Mouse (Mus musculus) forebrain, embryonic 11.5 days (tissue): ENCODE data around the gene Cdk6. TPM values are rescaled to one million over a fixed set of nuclear protein-coding genes. Genes with fewer than 3 reads are reported as not detected.
"Not testable (repeated sequence)": the region's sequence is repeated elsewhere in the genome, so short reads cannot be mapped to it uniquely, and the experiment has no call there.

Experiments used
- ATAC-seq: fragments of 200-750 bp; cut with Nextera tagmentation; replicated peaks from 2 replicates; pipeline ENCODE4 v1.8.0; 2017; ENCODE audit warnings: moderate TSS enrichment; ENCODE audit not compliant: low FRiP score
- DNase-seq: peaks from one replicate; pipeline ENCODE4 v3.0.0-alpha.2; 2017; ENCODE audit warnings: low spot score
- H3K27ac ChIP-seq: fragments of 300-500 bp; sonication (generic); 2 replicates; pipeline ENCODE4 v1.5.1; 2014; ENCODE audit warnings: low read depth, low read length
- H3K27me3 ChIP-seq: fragments of 300-500 bp; sonication (generic); 2 replicates; pipeline ENCODE4 v1.6.1; 2014; ENCODE audit warnings: mild to moderate bottlenecking, low read length, mixed read lengths; ENCODE audit not compliant: control insufficient read depth, insufficient read depth
- H3K36me3 ChIP-seq: fragments of 300-500 bp; sonication (generic); 2 replicates; pipeline ENCODE4 v1.6.1; 2014; ENCODE audit warnings: mild to moderate bottlenecking, low read length, moderate library complexity, mixed read lengths; ENCODE audit not compliant: control insufficient read depth, insufficient read depth
- H3K4me1 ChIP-seq: fragments of 300-500 bp; sonication (generic); replicated peaks from 2 replicates; pipeline ENCODE4 v1.6.1; 2014; ENCODE audit warnings: low read length, mixed read lengths; ENCODE audit not compliant: control insufficient read depth, insufficient read depth
- H3K4me2 ChIP-seq: fragments of 300-500 bp; sonication (generic); 2 replicates; pipeline ENCODE4 v1.6.1; 2014; ENCODE audit warnings: low read depth, mild to moderate bottlenecking, low read length, moderate library complexity, mixed read lengths; ENCODE audit not compliant: severe bottlenecking
- H3K4me3 ChIP-seq: fragments of 300-500 bp; sonication (generic); 2 replicates; pipeline ENCODE4 v1.5.1; 2014; ENCODE audit warnings: low read depth, low read length
- H3K9ac ChIP-seq: fragments of 300-500 bp; sonication (generic); 2 replicates; pipeline ENCODE4 v1.6.1; 2014; ENCODE audit warnings: low read length
- H3K9me3 ChIP-seq: fragments of 300-500 bp; sonication (generic); 2 replicates; pipeline ENCODE4 v1.6.1; 2016; ENCODE audit warnings: low read length, mixed read lengths; ENCODE audit not compliant: control insufficient read depth
- WGBS: fragments of 180-500 bp; shearing (Covaris S2); extraction: QIAGEN DNeasy Blood & Tissue Kit; methylation state at CpG from one replicate; pipeline ENCODE4 v1.1.7; 2014; 5-methylcytosine and 5-hydroxymethylcytosine counted together
- polyA plus RNA-seq: library from polyadenylated mRNA; unstranded; fragments of >200 nt; fragmentation: Nextera tagmentation; extraction: Ambion mirVana; gene quantifications from 2 replicates; pipeline ENCODE4 v1.2.1, GENCODE M21; 2014

The Cdk6 gene
- polyA plus RNA-seq, 1 experiment from 2014 or later: 21.3 TPM

- H3K4me2 ChIP-seq, H3K9ac ChIP-seq, H3K27me3 ChIP-seq, H3K9me3 ChIP-seq, H3K27ac ChIP-seq, H3K36me3 ChIP-seq, DNase-seq, H3K4me1 ChIP-seq, H3K4me3 ChIP-seq, ATAC-seq: not testable (repeated sequence)
- 44% methylated on average over 9 of the region's 9 CpGs for WGBS
Measured at GRCm38 (mm10) chr5:3451233-3451632, 109.9 kb downstream of the Cdk6 start.

- H3K4me3 ChIP-seq, H3K36me3 ChIP-seq, H3K9me3 ChIP-seq, H3K27ac ChIP-seq, H3K4me1 ChIP-seq, H3K27me3 ChIP-seq, H3K9ac ChIP-seq, H3K4me2 ChIP-seq, DNase-seq, ATAC-seq: not testable (repeated sequence)
- WGBS: 3% methylated on average over 6 of the region's 6 CpGs
Measured at GRCm38 (mm10) chr5:3453946-3454345, 112.7 kb downstream of the Cdk6 start.

- H3K36me3 ChIP-seq: no peaks in the 10 kb centered on the region
- no peak overlapping the region for H3K27ac ChIP-seq
- no peaks in the 10 kb centered on the region for H3K4me1 ChIP-seq
- DNase-seq (no peak), ATAC-seq (no peak)
- H3K27me3 ChIP-seq: no peaks in the 10 kb centered on the region
- H3K4me2 ChIP-seq: no peak overlapping the region
- 88% methylated on average over 9 of the region's 9 CpGs for WGBS
- H3K4me3 ChIP-seq: no peak overlapping the region
- no peak overlapping the region for H3K9ac ChIP-seq
- no peaks in the 10 kb centered on the region for H3K9me3 ChIP-seq
Measured at GRCm38 (mm10) chr5:3460907-3461306, 119.6 kb downstream of the Cdk6 start.

GRCm38 (mm10) chr5:3461401-3461800 lies 120.1 kb downstream of the Cdk6 start:
- Histone ChIP-seq H3K9me3 (no peaks in the 10 kb centered on the region), H3K4me1 (no peaks in the 10 kb centered on the region), H3K27me3 (no peaks in the 10 kb centered on the region), H3K9ac (no peak overlapping the region), H3K27ac (no peak overlapping the region), H3K36me3 (no peaks in the 10 kb centered on the region), H3K4me3 (no peak overlapping the region), H3K4me2 (no peak overlapping the region)
- WGBS: 95% methylated on average over 7 of the region's 7 CpGs
- DNase-seq (no peak), ATAC-seq (no peak)

GRCm38 (mm10) chr5:3462897-3463757 lies 121.8 kb downstream of the Cdk6 start:
- no peak overlapping the region for H3K9ac ChIP-seq
- H3K27me3 ChIP-seq: no peaks in the 10 kb centered on the region
- H3K4me3 ChIP-seq: no peak overlapping the region
- WGBS: 76% methylated on average over 11 of the region's 11 CpGs
- no peak for ATAC-seq
- no peak for DNase-seq
- H3K27ac ChIP-seq: no peak overlapping the region
- H3K4me2 ChIP-seq: no peak overlapping the region
- H3K4me1 ChIP-seq: no peaks in the 10 kb centered on the region
- no peaks in the 10 kb centered on the region for H3K9me3 ChIP-seq
- no peaks in the 10 kb centered on the region for H3K36me3 ChIP-seq

- Histone ChIP-seq H3K36me3 (no peaks in the 10 kb centered on the region), H3K27ac (no peak overlapping the region), H3K9me3 (no peaks in the 10 kb centered on the region), H3K4me3 (no peak overlapping the region), H3K27me3 (no peaks in the 10 kb centered on the region), H3K4me2 (no peak overlapping the region), H3K9ac (no peak overlapping the region), H3K4me1 (no peaks in the 10 kb centered on the region)
- ATAC-seq (no peak), DNase-seq (no peak)
- 87% methylated on average over 3 of the region's 3 CpGs for WGBS
Measured at GRCm38 (mm10) chr5:3463758-3464157, 122.5 kb downstream of the Cdk6 start.

- Histone ChIP-seq H3K36me3 (no peaks in the 10 kb centered on the region), H3K4me3 (no peak overlapping the region), H3K4me1 (no peaks in the 10 kb centered on the region), H3K9me3 (no peaks in the 10 kb centered on the region), H3K27ac (no peak overlapping the region), H3K27me3 (no peaks in the 10 kb centered on the region), H3K9ac (no peak overlapping the region), H3K4me2 (no peak overlapping the region)
- WGBS: 81% methylated on average over 7 of the region's 7 CpGs
- DNase-seq: no peak
- no peak for ATAC-seq
Measured at GRCm38 (mm10) chr5:3466069-3466877, 125.0 kb downstream of the Cdk6 start.

GRCm38 (mm10) chr5:3470866-3471265 lies 129.6 kb downstream of the Cdk6 start:
- no peaks in the 10 kb centered on the region for H3K27me3 ChIP-seq
- no peaks in the 10 kb centered on the region for H3K36me3 ChIP-seq
- no peak overlapping the region for H3K9ac ChIP-seq
- H3K9me3 ChIP-seq: no peaks in the 10 kb centered on the region
- H3K27ac ChIP-seq: no peak overlapping the region
- H3K4me1 ChIP-seq: no peaks in the 10 kb centered on the region
- 82% methylated on average over 10 of the region's 10 CpGs for WGBS
- DNase-seq (no peak), ATAC-seq (no peak)
- H3K4me2 ChIP-seq: no peak overlapping the region
- no peak overlapping the region for H3K4me3 ChIP-seq
